Mouse (Mus musculus): ENCODE data around the gene Ubap1l.

Gene Ubap1l

DNA sequence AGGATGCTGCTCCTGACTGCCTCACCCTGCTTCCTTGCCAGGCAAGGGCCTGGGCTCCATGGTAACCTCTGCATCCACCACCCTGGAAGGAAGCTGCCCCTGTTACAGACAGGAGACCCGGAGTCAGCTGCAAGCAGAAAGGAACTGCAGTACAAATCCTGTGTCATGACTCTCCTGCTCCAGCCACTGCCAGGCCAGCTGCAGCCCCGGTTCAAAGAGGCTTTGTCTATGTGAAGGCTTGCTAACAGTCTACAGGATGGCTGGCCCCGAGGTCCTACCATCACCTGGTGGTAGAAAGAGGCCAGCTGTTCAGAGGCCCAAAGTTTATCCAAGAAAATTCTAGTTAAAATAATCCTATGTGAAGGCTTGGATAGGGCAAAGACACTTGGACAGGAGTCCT is 50.5 kb downstream of the Ubap1l start:
- DNase-seq (ENCODE audit: low spot score), result no peak

DNA sequence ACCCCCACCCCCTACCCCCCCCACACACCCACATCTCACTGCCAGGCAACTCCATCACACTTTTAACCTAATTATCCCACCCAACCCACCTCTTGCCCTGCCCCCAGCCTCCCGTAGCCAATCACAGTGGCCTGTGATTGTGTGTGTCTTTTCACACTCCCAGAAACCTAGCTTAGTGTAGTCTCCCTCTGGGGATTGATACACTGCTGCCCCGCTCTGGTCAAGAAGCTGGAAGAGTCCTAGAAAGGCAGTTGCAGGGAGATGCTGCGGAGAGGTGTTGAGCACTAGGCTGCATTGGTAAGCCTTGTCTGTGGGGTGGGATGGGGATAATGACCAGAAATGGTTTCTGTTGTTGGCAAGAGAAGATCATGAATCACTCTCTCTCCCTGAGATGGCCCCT is 56.9 kb downstream of the Ubap1l start:
- no peak for DNase-seq (ENCODE audit: low spot score)

DNA sequence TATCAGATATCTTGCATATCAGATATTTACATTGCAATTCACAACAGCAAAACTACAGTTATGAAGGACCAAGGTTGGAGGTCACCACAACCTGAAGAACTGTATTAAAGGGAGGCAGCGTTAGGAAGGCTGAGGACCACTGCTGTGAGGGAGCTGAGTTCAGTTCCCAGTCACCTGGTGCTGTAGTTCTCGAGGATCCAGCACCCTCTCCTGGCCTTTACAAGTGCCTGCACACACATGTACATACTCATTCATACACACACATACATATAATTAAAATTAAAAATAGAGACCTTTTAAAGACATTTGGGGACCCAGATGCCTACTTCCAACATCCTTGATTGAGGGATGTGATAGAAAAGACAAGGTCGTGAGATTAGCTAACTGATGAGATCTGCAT is 58.8 kb downstream of the Ubap1l start:
- no peak for DNase-seq (ENCODE audit: low spot score)

DNA sequence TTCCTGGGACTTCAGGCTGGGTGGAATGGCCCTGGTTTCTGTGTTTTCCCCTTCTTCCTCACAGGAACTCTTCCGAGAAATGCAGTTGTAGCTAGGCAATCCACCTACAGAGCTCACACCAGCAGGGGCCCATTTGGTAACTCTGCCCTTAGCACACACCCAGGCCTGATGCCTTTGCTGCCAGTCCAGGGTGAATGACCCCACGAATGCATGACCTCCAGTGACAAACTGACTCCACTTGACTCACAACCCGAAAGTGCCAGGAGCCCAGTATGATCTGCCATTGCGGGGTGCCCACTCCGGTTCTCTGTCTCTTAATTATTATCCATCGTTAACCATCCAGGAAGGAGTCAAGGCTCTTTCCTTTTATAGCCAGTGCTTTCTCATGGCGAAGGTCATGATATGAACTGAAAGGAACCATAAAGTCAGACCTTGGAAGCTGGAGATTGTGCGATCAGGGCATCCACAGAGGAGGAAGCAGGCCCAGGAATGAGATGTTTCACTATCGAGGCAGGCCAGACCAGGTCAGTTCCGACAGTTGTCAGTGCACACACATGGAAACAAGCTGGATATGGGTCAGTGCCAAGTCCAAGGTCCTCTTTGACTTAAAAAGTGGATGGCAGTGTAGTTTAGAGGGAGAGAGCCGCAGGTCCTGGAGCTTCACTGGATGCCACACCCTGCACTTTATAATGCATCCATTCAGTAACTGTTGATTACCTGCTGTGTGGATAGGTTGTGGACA is 62.1 kb downstream of the Ubap1l start, which contains the start of gene Slc51b:
Gene Slc51b (minus strand): TSS at position 196 of the 742 bp plus-strand sequence.
- DNase-seq (ENCODE audit: low spot score), result no peak

DNA sequence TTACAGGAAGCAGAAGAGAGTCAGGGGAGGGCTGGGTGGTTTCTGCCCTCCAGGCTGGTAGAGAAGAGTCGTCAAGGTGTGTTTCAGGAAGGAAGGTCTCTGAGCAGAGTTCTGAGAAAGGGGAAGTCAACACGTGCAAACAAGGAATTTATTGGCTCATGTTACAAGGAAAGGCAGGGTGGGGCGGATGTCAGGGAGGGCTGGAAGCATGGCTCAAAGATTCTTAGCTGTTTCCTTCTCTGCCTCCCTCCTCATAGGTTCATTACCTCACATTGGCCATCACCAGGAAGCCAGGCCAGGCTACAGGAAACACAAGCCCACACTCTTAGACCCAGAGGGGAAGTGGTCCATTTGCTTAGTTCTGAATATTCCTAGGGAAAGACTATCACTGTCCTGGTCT is 63.6 kb downstream of the Ubap1l start:
- DNase-seq (ENCODE audit: low spot score), result no peak

DNA sequence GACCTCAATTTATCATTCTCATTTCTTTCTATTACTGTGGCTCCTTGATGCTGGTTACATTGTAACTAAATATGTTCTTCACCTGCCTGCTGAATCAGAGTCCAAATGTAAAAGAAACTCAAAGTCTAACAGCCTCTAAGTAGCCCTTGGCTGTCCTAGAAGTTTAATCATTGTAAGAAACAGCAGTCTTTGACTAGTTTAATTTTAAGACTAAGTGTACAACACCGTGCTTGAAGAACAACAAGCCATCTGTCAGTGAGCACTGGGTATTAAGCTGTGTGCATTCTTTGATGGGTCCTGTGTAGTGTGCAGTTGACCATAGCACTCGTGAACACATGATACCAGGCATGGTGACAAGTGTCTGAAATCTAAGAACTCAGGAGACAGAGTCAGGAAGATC is 66.7 kb downstream of the Ubap1l start:
- no peak for DNase-seq (ENCODE audit: low spot score)

DNA sequence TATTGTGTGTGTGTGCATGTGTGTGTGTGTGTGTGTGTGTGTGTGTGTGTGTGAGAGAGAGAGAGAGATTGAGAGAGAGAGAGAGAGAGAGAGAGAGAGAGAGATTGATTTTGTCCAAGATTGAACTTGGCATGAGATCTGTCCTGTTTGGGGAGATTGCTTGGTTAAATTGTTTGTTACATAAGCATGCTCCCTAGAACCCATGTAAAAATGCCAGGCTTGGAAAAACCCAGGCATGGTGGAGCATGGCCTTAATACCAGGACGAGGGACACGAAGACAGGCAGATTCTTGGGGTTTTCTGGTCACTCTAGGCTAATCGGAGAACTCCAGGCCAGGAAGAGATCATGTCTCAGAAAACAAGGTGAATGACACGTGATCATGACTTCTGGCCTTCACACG is 67.2 kb downstream of the Ubap1l start:
- DNase-seq (ENCODE audit: low spot score), result no peak

Measured in embryo, embryonic 10.5 days (tissue).